Mouse (Mus musculus) MEL (cell line): ENCODE measurements at regions not wholly inside any gene's neighbourhood (a gene's known extent, or its start where the extent isn't known, plus 50 kb on each side); places are given as distances from the start of the nearest gene placed in this dataset.

Source experiments
- DNase-seq: peaks from one replicate; pipeline ENCODE4 v3.0.0; 2011; ENCODE audit warnings: low read depth, low spot score
- H3K27ac ChIP-seq: 2 replicates; pipeline ENCODE4 v1.5.1; 2012; ENCODE audit warnings: low read depth, mild to moderate bottlenecking, control low read depth, low read length, moderate library complexity; ENCODE audit not compliant: control insufficient read depth
- H3K27me3 ChIP-seq, 2 experiments: fragments of 150-350 bp in 1 of 2; sonication (generic) in 1 of 2; 2 replicates each; pipeline ENCODE4 v1.6.1; 2012; ENCODE audit warnings: low read length in 2 of 2, mild to moderate bottlenecking in 2 of 2, improper control_type of control experiment in 1 of 2, moderate library complexity in 1 of 2; ENCODE audit not compliant: insufficient read depth in 2 of 2, control insufficient read depth in 1 of 2
- H3K36me3 ChIP-seq, 2 experiments: 2 replicates each; pipeline ENCODE4 v1.6.1; 2012 to 2014; ENCODE audit warnings: low read length in 2 of 2, improper control_type of control experiment in 1 of 2, inconsistent platforms in 1 of 2, mild to moderate bottlenecking in 1 of 2; ENCODE audit not compliant: insufficient read depth in 2 of 2, control insufficient read depth in 1 of 2
- H3K4me1 ChIP-seq, 2 experiments: fragments of 150-350 bp in 1 of 2; sonication (generic) in 1 of 2; 2 replicates each; pipeline ENCODE4 v1.6.1; 2012; ENCODE audit warnings: low read length in 2 of 2, improper control_type of control experiment in 1 of 2, mild to moderate bottlenecking in 1 of 2; ENCODE audit not compliant: insufficient read depth in 2 of 2, control insufficient read depth in 1 of 2
- H3K4me3 ChIP-seq, 2 experiments: fragments of 150-350 bp in 1 of 2; sonication (generic) in 1 of 2; 2 replicates each; pipeline ENCODE4 v1.5.1; 2012; ENCODE audit warnings: low read depth in 2 of 2, low read length in 2 of 2, mild to moderate bottlenecking in 2 of 2, moderate library complexity in 2 of 2, control low read depth in 1 of 2, improper control_type of control experiment in 1 of 2; ENCODE audit not compliant: control insufficient read depth in 1 of 2, insufficient read depth in 1 of 2
- H3K79me2 ChIP-seq: 2 replicates; pipeline ENCODE4 v1.6.1; 2012; ENCODE audit warnings: mild to moderate bottlenecking, low read length, moderate library complexity; ENCODE audit not compliant: control insufficient read depth, poor library complexity, insufficient read depth
- H3K9ac ChIP-seq: 2 replicates; pipeline ENCODE4 v1.6.1; 2012; ENCODE audit warnings: low read depth, mild to moderate bottlenecking, control low read depth, low read length, moderate library complexity; ENCODE audit not compliant: control insufficient read depth, poor library complexity, severe bottlenecking
- H3K9me3 ChIP-seq: fragments of 150-350 bp; sonication (generic); replicated peaks from 2 replicates; pipeline ENCODE4 v1.6.1; 2012; ENCODE audit warnings: mild to moderate bottlenecking, low read length, improper control_type of control experiment, moderate library complexity; ENCODE audit not compliant: insufficient read depth
- CHD1 ChIP-seq: IDR thresholded peaks from 2 replicates; pipeline ENCODE4 v1.6.1; 2012; ENCODE audit warnings: low read depth, mild to moderate bottlenecking, inconsistent platforms, low read length, improper control_type of control experiment
- CHD2 ChIP-seq: IDR thresholded peaks from 2 replicates; pipeline ENCODE4 v1.6.1; 2011; ENCODE audit warnings: low read length, improper control_type of control experiment
- CTCF ChIP-seq, 3 experiments: IDR thresholded peaks in 2 of 3; conservative IDR thresholded peaks in 1 of 3; 2 replicates each; pipeline ENCODE4 v1.5.1; 2011 to 2012; ENCODE audit warnings: low read length in 3 of 3, low read depth in 2 of 3, mild to moderate bottlenecking in 2 of 3, improper control_type of control experiment in 1 of 3, inconsistent platforms in 1 of 3, mixed read lengths in 1 of 3, moderate library complexity in 1 of 3; ENCODE audit not compliant: control insufficient read depth in 1 of 3, insufficient read depth in 1 of 3, poor library complexity in 1 of 3, severe bottlenecking in 1 of 3
- E2F4 ChIP-seq: IDR thresholded peaks from 2 replicates; pipeline ENCODE4 v1.6.1; 2011; ENCODE audit warnings: low read depth, low read length, improper control_type of control experiment, borderline replicate concordance
- ELF1 ChIP-seq: IDR thresholded peaks from 2 replicates; pipeline ENCODE4 v1.6.1; 2014; ENCODE audit warnings: low read depth, mild to moderate bottlenecking, inconsistent platforms, low read length, improper control_type of control experiment, moderate library complexity
- EP300 ChIP-seq, 2 experiments: IDR thresholded peaks; 2 replicates each; pipeline ENCODE4 v1.6.1; 2011; ENCODE audit warnings: improper control_type of control experiment in 2 of 2, low read length in 2 of 2, low read depth in 1 of 2, mild to moderate bottlenecking in 1 of 2
- ETS1 ChIP-seq: IDR thresholded peaks from 2 replicates; pipeline ENCODE4 v1.6.1; 2012; ENCODE audit warnings: low read depth, mild to moderate bottlenecking, inconsistent platforms, low read length, improper control_type of control experiment, moderate library complexity
- GABPA ChIP-seq: IDR thresholded peaks from 2 replicates; pipeline ENCODE4 v1.6.1; 2012; ENCODE audit warnings: low read depth, mild to moderate bottlenecking, inconsistent platforms, low read length, improper control_type of control experiment, moderate library complexity
- GATA1 ChIP-seq: IDR thresholded peaks from 2 replicates; pipeline ENCODE4 v1.6.1; 2011; ENCODE audit warnings: low read depth, low read length, improper control_type of control experiment
- HCFC1 ChIP-seq: IDR thresholded peaks from 2 replicates; pipeline ENCODE4 v1.6.1; 2012; ENCODE audit warnings: low read depth, mild to moderate bottlenecking, inconsistent platforms, low read length, improper control_type of control experiment, moderate library complexity
- JUND ChIP-seq: IDR thresholded peaks from 2 replicates; pipeline ENCODE4 v1.6.1; 2011; ENCODE audit warnings: low read depth, mild to moderate bottlenecking, improper control_type of control experiment, low read length
- MAX ChIP-seq: IDR thresholded peaks from 2 replicates; pipeline ENCODE4 v1.6.1; 2011; ENCODE audit warnings: low read length, improper control_type of control experiment
- MXI1 ChIP-seq: IDR thresholded peaks from 2 replicates; pipeline ENCODE4 v1.6.1; 2011; ENCODE audit warnings: mild to moderate bottlenecking, low read depth, low read length, improper control_type of control experiment
- MYB ChIP-seq: IDR thresholded peaks from 2 replicates; pipeline ENCODE4 v1.6.1; 2011; ENCODE audit warnings: mild to moderate bottlenecking, low read depth, low read length, improper control_type of control experiment
- NELFE ChIP-seq: IDR thresholded peaks from 2 replicates; pipeline ENCODE4 v1.6.1; 2011; ENCODE audit warnings: low read depth, low read length, improper control_type of control experiment
- NRF1 ChIP-seq: IDR thresholded peaks from 2 replicates; pipeline ENCODE4 v1.6.1; 2014; ENCODE audit warnings: low read depth, mild to moderate bottlenecking, inconsistent platforms, low read length, improper control_type of control experiment, moderate library complexity; ENCODE audit not compliant: poor library complexity, insufficient read depth, severe bottlenecking
- RCOR1 ChIP-seq: IDR thresholded peaks from 2 replicates; pipeline ENCODE4 v1.6.1; 2012; ENCODE audit warnings: low read depth, mild to moderate bottlenecking, inconsistent platforms, low read length, improper control_type of control experiment
- SIN3A ChIP-seq: IDR thresholded peaks from 2 replicates; pipeline ENCODE4 v1.6.1; 2012; ENCODE audit warnings: low read length, improper control_type of control experiment, inconsistent platforms
- TAL1 ChIP-seq: IDR thresholded peaks from 2 replicates; pipeline ENCODE4 v1.6.1; 2012; ENCODE audit warnings: mild to moderate bottlenecking, inconsistent platforms, low read length, moderate library complexity, mixed read lengths
- TCF12 ChIP-seq: IDR thresholded peaks from 2 replicates; pipeline ENCODE4 v1.6.1; 2014; ENCODE audit warnings: low read depth, mild to moderate bottlenecking, inconsistent platforms, low read length, improper control_type of control experiment, moderate library complexity
- USF2 ChIP-seq, 2 experiments: IDR thresholded peaks; 2 replicates each; pipeline ENCODE4 v1.6.1; 2011 to 2012; ENCODE audit warnings: improper control_type of control experiment in 2 of 2, low read length in 2 of 2, borderline replicate concordance in 1 of 2, inconsistent platforms in 1 of 2, low read depth in 1 of 2, mild to moderate bottlenecking in 1 of 2; ENCODE audit not compliant: insufficient read depth in 1 of 2
- ZC3H11A ChIP-seq: IDR thresholded peaks from 2 replicates; pipeline ENCODE4 v1.6.1; 2012; ENCODE audit warnings: low read depth, mild to moderate bottlenecking, inconsistent platforms, low read length, improper control_type of control experiment
- ZKSCAN1 ChIP-seq: IDR thresholded peaks from 2 replicates; pipeline ENCODE4 v1.6.1; 2012; ENCODE audit warnings: low read depth, mild to moderate bottlenecking, inconsistent platforms, low read length, improper control_type of control experiment, moderate library complexity
- ZNF384 ChIP-seq: IDR thresholded peaks from 2 replicates; pipeline ENCODE4 v1.6.1; 2012; ENCODE audit warnings: low read depth, mild to moderate bottlenecking, inconsistent platforms, low read length, improper control_type of control experiment

GRCm38 (mm10) chr13:37674676-37675350 lies 103.4 kb upstream of the Rreb1 start:
- H3K27me3 ChIP-seq = 0 out of 4 replicates have a peak, but pooled peaks cover 0 to 1% of the 10 kb centered on the region in 2 experiments
- no peaks in the 10 kb centered on the region for H3K9me3 ChIP-seq
- no peak for DNase-seq
- H3K9ac ChIP-seq = no peak overlapping the region
- no peak overlapping the region for H3K27ac ChIP-seq
- TF ChIP-seq MXI1 (no peak), NRF1 (no peak), JUND (no peak), MYB (no peak), USF2 (IDR thresholded peaks at IDR 0.05; ENCODE audit: borderline replicate concordance in 1 of 2, insufficient read depth in 1 of 2, low read depth in 1 of 2, low read length in 2 of 2) (no peak), MAX (no peak), HCFC1 (no peak), NELFE (no peak), GABPA (no peak), ZKSCAN1 (no peak), EP300 (IDR thresholded peaks at IDR 0.05; ENCODE audit: low read depth in 1 of 2, low read length in 2 of 2) (no peak), CTCF (IDR thresholded peaks at IDR 0.05 in 2 of 3, conservative IDR thresholded peaks at IDR 0.05 in 1 of 3; ENCODE audit: control insufficient read depth in 1 of 3, insufficient read depth in 1 of 3, low read depth in 2 of 3, low read length in 3 of 3, poor library complexity in 1 of 3, severe bottlenecking in 1 of 3) (no peak), RCOR1 (no peak), CHD1 (no peak), CHD2 (no peak), SIN3A (no peak), E2F4 (no peak)
- H3K4me3 ChIP-seq = no peak overlapping the region
- peaks cover 0 to 5% of the 10 kb centered on the region in 2 experiments; a peak in 2 of 4 replicates for H3K36me3 ChIP-seq
- H3K79me2 ChIP-seq = no peaks in the 10 kb centered on the region
- H3K4me1 ChIP-seq = peaks cover 0 to 20% of the 10 kb centered on the region in 2 experiments; a peak in 2 of 4 replicates

GRCm38 (mm10) chr13:37675718-37676117 lies 102.5 kb upstream of the Rreb1 start:
- Histone ChIP-seq H3K9ac (no peak overlapping the region), H3K9me3 (no peaks in the 10 kb centered on the region), H3K4me3 (no peak overlapping the region), H3K4me1 (peaks cover 0 to 20% of the 10 kb centered on the region in 2 experiments; a peak in 2 of 4 replicates), H3K36me3 (peaks cover 0 to 5% of the 10 kb centered on the region in 2 experiments; a peak in 2 of 4 replicates), H3K27me3 (0 out of 4 replicates have a peak, but pooled peaks cover 0 to 1% of the 10 kb centered on the region in 2 experiments), H3K27ac (no peak overlapping the region), H3K79me2 (no peaks in the 10 kb centered on the region)
- no peak for TF ChIP-seq ZC3H11A
- peak; percentile 61 for TF ChIP-seq TCF12
- TF ChIP-seq ELF1 = no peak
- 0 out of 2 replicates have a peak, but pooled peaks have one; percentile 9 for TF ChIP-seq ETS1
- TF ChIP-seq HCFC1 = no peak
- TF ChIP-seq ZKSCAN1 = no peak
- TF ChIP-seq ZNF384 = peak; percentile 87
- TF ChIP-seq EP300 (IDR thresholded peaks at IDR 0.05; ENCODE audit: low read depth in 1 of 2, low read length in 2 of 2) = peak in 1 of 2 experiments; percentile 46; a peak in 1 of 4 replicates
- peak; percentile 42; the same call in 1 of the 2 replicates for TF ChIP-seq TAL1
- TF ChIP-seq GATA1 = peak; percentile 44; the same call in 1 of the 2 replicates
- peak; percentile 55 for DNase-seq
